Mouse (Mus musculus): ENCODE measurements around the gene Slc13a3.

Gene Slc13a3

GRCm38 (mm10) chr2:165407700-165408301 is 65.2 kb downstream of the Slc13a3 start:
- peak; percentile 84 to 89 for DNase-seq

DNA sequence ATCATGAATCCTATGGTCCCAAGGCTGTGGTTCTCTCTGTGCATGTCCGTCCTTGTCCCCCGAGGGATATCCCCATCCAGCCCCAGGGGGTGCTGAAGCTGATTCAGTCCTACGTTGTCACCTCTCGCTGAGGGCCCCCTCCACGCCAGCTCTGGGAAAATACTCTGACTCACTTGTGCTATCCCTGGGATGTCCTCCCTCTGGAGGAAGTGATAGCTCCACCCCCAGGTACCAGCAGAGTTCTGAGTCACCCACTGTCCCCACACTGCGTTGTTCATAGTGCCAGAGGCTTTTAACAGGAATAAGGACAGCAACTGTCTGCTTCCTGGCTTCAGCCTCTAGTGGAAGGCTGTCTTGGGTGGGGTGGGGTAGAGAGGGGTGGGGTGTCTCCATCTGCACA is 67.7 kb downstream of the Slc13a3 start:
- DNase-seq: no peak

- no peak for DNase-seq
Observed at GRCm38 (mm10) chr2:165404951-165405350, 68.1 kb downstream of the Slc13a3 start.

DNA sequence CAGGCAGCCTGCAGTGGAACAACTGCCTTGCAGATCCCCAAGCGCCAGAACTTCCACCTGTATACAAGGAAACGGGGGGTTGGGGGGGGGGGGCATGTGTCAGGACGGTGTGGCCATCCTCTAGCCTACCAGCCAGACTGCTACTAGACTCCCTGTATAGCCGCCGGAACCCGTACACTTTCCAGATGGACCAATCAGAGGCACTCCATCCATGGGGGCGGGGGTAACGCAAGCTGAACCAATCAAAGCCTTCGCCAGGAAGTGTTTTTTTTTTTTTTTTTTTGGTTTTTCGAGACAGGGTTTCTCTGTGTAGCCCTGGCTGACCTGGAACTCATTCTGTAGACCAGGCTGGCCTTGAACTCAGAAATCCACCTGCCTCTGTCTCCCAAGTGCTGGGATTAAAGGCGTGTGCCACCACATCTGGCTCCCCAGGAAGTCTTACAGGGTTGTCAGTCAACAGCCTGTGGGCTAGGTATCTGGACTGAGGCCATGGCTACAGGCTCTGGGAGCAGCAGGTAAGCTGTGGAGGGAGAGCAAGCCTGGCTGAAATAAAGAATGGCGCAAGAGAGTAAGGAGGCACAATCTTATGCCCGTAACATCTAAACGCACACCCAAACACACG is 74.8 kb downstream of the Slc13a3 start:
- no peak for DNase-seq

GRCm38 (mm10) chr2:165397502-165398163 is 75.4 kb downstream of the Slc13a3 start:
- DNase-seq: peak; percentile 32 to 45

DNA sequence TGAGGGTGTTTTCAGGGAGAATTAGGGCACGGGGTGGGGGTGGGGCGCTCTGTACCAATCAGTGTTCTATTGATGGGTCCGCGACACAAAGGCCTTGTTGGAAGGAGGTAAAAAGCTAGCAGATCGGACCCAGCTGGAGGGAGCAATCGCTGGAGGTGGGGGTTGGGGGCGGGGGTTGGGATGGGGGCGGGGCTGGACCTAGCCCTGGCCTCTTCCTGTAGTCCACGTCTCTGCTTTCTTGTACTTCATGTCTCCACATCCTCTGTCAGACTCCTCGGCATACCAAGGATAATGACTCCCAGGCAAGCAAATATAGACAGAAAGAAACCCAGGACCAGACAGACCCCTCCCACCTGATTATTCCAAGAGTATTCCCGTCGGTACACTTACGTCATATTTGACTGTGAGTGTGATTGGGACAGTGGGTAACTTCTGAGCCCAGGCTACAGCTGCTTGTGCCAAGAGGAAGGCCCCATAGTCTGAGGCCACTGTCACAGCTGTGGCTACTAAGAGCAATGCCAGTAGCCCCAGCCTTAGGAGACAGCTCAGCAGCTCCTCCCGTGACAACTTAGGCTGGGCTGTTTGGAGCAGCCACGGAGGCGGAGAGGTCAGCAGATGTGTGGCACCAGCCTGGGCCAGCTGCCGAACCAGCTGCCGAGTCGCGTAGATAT is 76.1 kb downstream of the Slc13a3 start:
- no peak for DNase-seq

- DNase-seq: no peak
Observed at GRCm38 (mm10) chr2:165392156-165392555, 80.9 kb downstream of the Slc13a3 start.

- peak; percentile 34 to 62 for DNase-seq
Observed at GRCm38 (mm10) chr2:165391561-165391960, 81.5 kb downstream of the Slc13a3 start.

- DNase-seq: no peak
Observed at GRCm38 (mm10) chr2:165389299-165389952, 83.6 kb downstream of the Slc13a3 start.

DNA sequence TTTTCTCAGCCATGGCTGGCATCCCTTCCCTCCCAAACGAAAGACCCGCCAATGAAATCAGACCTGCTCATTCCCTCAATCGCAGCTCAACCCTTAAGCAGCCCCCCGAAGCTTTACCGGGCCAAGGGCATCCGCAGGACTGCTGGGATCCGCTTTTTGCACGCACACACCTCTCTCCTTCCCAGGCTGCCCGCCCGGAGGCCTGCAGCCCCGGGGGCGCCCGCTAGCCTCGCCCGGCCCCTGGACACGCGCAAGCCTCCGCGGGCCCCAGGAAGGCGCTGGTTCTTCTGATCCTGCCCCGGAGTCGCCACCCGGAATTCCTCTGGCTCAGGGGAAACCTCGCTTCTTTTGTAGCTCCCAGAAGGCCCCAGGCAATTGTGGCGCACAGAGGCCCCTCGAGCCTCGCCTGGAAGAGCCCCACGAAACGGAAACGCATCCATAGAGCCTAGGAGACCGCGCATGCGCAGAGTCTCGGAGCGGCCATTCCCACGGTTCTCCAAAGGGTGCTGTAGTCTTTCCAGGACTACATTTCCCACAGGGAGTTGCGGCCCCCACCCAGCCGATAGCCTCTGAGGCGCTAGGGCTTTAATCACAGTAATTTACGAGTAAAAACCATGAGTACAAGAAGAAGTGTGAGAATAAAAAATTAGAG is 85.1 kb downstream of the Slc13a3 start, which contains the start of gene Zfp334:
Gene Zfp334 (minus strand): TSS at position 416 of the 652 bp plus-strand sequence.
- DNase-seq: peak; percentile 97 to 99

GRCm38 (mm10) chr2:165387370-165387769 is 85.7 kb downstream of the Slc13a3 start:
- DNase-seq: no peak

DNA sequence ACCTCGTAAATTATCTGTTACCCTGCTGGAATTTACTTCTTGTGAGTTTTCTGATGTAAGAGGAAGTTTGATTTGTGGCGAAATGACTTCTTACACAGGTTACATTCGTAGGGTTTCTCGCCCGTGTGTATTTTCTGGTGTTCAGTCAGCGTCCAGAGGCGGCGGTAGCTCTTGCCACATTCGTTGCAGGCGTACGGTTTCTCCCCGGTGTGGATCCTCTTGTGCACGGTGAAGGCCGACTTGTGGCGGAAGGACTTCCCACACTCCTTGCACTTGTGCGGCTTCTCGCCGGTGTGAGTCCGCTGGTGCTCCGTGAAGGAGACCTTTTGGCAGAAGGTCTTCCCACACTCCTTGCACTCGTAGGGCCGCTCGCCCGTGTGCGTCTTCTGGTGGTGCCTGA is 93.0 kb downstream of the Slc13a3 start:
- DNase-seq: no peak

DNA sequence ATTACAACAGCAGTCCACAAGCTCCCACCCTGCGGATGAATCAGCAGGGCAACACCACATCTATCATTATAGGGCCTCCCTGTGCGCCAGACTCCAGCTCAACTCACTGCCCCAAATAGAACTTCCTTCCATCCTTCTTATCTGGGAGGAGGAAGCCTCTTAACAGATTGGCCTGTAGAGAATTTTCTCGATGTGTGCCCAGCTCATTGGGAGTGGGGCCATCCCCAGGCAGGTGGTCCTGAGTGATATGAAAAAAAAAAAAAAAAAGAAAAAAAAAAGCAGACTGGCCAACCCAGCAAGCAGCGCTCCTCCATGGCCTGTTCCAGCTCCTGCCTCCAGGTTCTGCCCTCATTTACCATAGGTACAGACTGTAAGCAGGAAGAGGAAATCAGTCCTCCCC is 97.0 kb downstream of the Slc13a3 start:
- DNase-seq: no peak

DNA sequence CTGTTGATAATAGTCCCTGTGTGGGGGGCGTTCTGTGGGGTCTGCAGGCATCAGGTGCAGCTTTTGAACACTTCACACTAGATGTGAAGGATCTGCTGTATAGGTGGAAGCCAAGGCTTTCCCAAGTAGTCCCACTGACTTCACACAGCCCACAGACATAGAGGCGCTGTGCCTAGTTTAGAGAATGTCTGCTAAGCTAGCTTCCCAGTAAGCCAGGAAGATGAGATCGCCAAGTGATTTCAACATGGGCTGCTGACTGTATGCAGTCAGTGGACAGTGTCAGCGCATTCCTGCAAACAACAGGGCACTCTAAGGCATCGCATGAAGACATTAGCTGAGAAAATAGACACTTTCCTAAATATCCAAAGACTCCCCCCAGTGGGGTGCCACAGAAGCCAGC is 97.6 kb downstream of the Slc13a3 start:
- no peak for DNase-seq

- no peak for DNase-seq
Observed at GRCm38 (mm10) chr2:165371066-165371465, 102.0 kb downstream of the Slc13a3 start.

DNA sequence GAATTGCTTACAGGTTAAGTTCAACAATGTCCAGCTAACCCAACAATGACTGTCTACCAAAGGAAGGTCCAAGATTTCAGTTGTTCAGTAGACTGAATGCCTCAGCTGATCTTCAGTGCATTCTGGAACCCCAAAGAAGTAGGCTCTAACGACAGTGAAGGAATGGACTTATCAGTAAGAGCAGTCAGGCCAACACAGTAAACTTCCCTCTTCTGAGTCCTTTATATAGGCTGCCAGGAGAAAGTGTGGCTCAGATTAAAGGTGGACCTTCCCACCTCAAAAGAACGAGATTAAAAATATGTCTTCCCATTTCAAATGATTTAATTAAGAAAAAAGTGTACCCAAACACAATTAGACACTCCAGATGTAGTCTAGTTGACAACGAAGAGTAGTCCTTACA is 102.7 kb downstream of the Slc13a3 start:
- no peak for DNase-seq

DNA sequence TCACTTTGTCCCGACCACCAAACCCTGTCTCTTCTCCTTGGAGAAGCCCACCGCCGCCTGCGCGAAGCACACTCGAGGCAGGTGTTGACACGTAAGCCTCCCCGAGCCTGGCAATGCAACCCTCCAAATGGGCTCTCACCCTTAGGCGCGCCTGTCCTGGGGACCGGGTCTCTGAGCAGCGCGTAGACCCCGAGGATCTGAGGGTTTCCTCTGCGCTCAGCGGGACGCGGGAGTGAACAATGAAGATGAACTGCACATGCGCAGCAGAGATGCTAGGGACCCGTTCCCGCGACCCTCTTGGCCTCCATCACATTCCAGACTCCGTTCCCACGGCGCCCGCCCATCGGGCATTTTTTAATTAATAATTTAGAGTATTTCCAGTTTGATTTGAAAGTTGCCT is 104.5 kb downstream of the Slc13a3 start, which contains the start of gene Zfp663:
Gene Zfp663 (minus strand): TSS at position 234 of the 400 bp plus-strand sequence.
- no peak for DNase-seq

DNA sequence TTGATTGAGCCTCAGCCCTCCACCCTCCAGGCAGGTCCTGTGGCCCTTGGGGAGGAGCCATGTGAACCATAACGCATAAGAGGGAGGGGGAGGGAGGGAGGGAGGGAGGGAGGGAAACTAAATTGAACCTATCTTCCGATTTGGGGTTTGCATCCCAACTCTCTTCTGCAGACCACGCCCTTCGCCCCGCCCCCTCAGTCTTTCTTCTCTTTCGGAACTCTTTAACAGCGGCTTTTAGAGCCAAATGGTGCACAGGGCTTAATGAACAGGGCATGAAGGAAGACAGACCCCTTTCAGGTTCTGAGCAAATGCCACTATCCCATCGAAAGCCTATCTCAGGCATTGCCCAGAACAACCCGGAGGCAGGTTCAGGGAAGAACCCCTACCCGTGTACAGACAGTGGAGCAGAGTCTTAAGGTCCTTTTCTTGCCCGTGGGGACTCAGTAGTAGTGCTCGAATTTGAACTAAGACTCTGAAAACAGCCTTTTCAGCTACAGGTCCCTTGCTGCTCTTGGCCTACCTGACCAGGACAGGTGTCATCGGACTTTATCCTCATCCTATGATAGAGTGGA is 105.1 kb downstream of the Slc13a3 start:
- DNase-seq: no peak

- no peak for DNase-seq
Observed at GRCm38 (mm10) chr2:165367047-165367520, 105.9 kb downstream of the Slc13a3 start.

GRCm38 (mm10) chr2:165364334-165365091 is 108.5 kb downstream of the Slc13a3 start:
- DNase-seq: peak; percentile 79 to 87

- no peak for DNase-seq
Observed at GRCm38 (mm10) chr2:165363282-165363681, 109.7 kb downstream of the Slc13a3 start.
